Mouse (Mus musculus) midbrain, embryonic 14.5 days (tissue): Measurements from ENCODE around the gene 1700001C19Rik. TPM values are rescaled to one million over a fixed set of nuclear protein-coding genes. Genes with fewer than 3 reads are reported as not detected.
"Not testable (repeated sequence)": the region's sequence is repeated elsewhere in the genome, so short reads cannot be mapped to it uniquely, and the experiment has no call there.

ENCODE experiments used
- ATAC-seq: fragments of 200-750 bp; cut with Nextera tagmentation; 2 replicates; pipeline ENCODE4 v1.8.0; 2017; ENCODE audit warnings: moderate number of reproducible peaks, moderate library complexity; ENCODE audit not compliant: low FRiP score, low TSS enrichment
- DNase-seq: peaks from one replicate; pipeline ENCODE4 v3.0.0-alpha.2; 2015
- H3K27ac ChIP-seq: fragments of 300-500 bp; sonication (generic); replicated peaks from 2 replicates; pipeline ENCODE4 v1.5.1; 2014; ENCODE audit warnings: mild to moderate bottlenecking, low read depth, low read length, moderate library complexity
- H3K27me3 ChIP-seq: fragments of 300-500 bp; sonication (generic); 2 replicates; pipeline ENCODE4 v1.6.1; 2014; ENCODE audit warnings: low read length, control low read depth, mixed read lengths; ENCODE audit not compliant: control insufficient read depth, insufficient read depth
- H3K36me3 ChIP-seq: fragments of 300-500 bp; sonication (generic); 2 replicates; pipeline ENCODE4 v1.6.1; 2014; ENCODE audit warnings: low read length, control low read depth; ENCODE audit not compliant: control insufficient read depth, insufficient read depth
- H3K4me1 ChIP-seq: fragments of 300-500 bp; sonication (generic); 2 replicates; pipeline ENCODE4 v1.6.1; 2014; ENCODE audit warnings: mild to moderate bottlenecking, antibody characterized with exemption, low read length, control low read depth; ENCODE audit not compliant: control insufficient read depth, insufficient read depth
- H3K4me2 ChIP-seq: fragments of 300-500 bp; sonication (generic); 2 replicates; pipeline ENCODE4 v1.6.1; 2014; ENCODE audit warnings: mild to moderate bottlenecking, low read length, moderate library complexity
- H3K4me3 ChIP-seq: fragments of 300-500 bp; sonication (generic); replicated peaks from 2 replicates; pipeline ENCODE4 v1.5.1; 2014; ENCODE audit warnings: low read depth, low read length
- H3K9ac ChIP-seq: fragments of 300-500 bp; sonication (generic); replicated peaks from 2 replicates; pipeline ENCODE4 v1.6.1; 2014; ENCODE audit warnings: mild to moderate bottlenecking, low read length, moderate library complexity
- H3K9me3 ChIP-seq: fragments of 300-500 bp; sonication (generic); 2 replicates; pipeline ENCODE4 v1.6.1; 2016; ENCODE audit warnings: low read length, control low read depth, mixed read lengths; ENCODE audit not compliant: control insufficient read depth
- WGBS: fragments of 180-500 bp; shearing (Covaris S2); extraction: QIAGEN DNeasy Blood & Tissue Kit; methylation state at CpG from one replicate; pipeline ENCODE4 v1.1.7; 2014; 5-methylcytosine and 5-hydroxymethylcytosine counted together
- polyA plus RNA-seq: library from polyadenylated mRNA; unstranded; fragments of >200 nt; fragmentation: Nextera tagmentation; extraction: Ambion mirVana; gene quantifications from 2 replicates; pipeline ENCODE4 v1.2.1, GENCODE M21; 2014

Gene 1700001C19Rik
- polyA plus RNA-seq, 1 experiment from 2014 or later = 0.76 TPM

GRCm38 (mm10) chr17:47430815-47431214 lies 6.4 kb downstream of the 1700001C19Rik start:
- Histone ChIP-seq H3K4me1 (no peaks in the 10 kb centered on the region), H3K27me3 (no peaks in the 10 kb centered on the region), H3K4me2 (no peak overlapping the region), H3K27ac (no peak overlapping the region), H3K9ac (no peak overlapping the region), H3K36me3 (no peaks in the 10 kb centered on the region), H3K4me3 (no peak overlapping the region), H3K9me3 (no peaks in the 10 kb centered on the region)
- no peak for ATAC-seq
- 72% methylated on average over 5 of the region's 5 CpGs for whole genome bisulfite sequencing
- peak; percentile 39 for DNase-seq

GRCm38 (mm10) chr17:47428831-47429304 lies 8.3 kb downstream of the 1700001C19Rik start:
- Histone ChIP-seq H3K36me3 (no peaks in the 10 kb centered on the region), H3K27me3 (no peaks in the 10 kb centered on the region), H3K27ac (no peak overlapping the region), H3K4me2 (peak overlapping the region; percentile 26), H3K9ac (no peak overlapping the region), H3K4me1 (no peaks in the 10 kb centered on the region), H3K4me3 (no peak overlapping the region), H3K9me3 (no peaks in the 10 kb centered on the region)
- ATAC-seq = no peak; the same call in 1 of the 2 replicates
- peak; percentile 82 for DNase-seq
- WGBS = 4% methylated on average over 8 of the region's 8 CpGs

- H3K4me2 ChIP-seq = no peak overlapping the region
- ATAC-seq (no peak), DNase-seq (no peak)
- no peaks in the 10 kb centered on the region for H3K36me3 ChIP-seq
- H3K9me3 ChIP-seq = no peaks in the 10 kb centered on the region
- WGBS = 74% methylated on average over 6 of the region's 6 CpGs
- H3K27ac ChIP-seq = no peak overlapping the region
- no peaks in the 10 kb centered on the region for H3K27me3 ChIP-seq
- no peak overlapping the region for H3K9ac ChIP-seq
- H3K4me1 ChIP-seq = no peaks in the 10 kb centered on the region
- H3K4me3 ChIP-seq = no peak overlapping the region
These were observed 9.9 kb downstream of the 1700001C19Rik start for GRCm38 (mm10) chr17:47427316-47427715.

- Histone ChIP-seq H3K27me3 (no peaks in the 10 kb centered on the region), H3K4me1 (no peaks in the 10 kb centered on the region), H3K9me3 (no peaks in the 10 kb centered on the region), H3K4me2 (no peak overlapping the region), H3K4me3 (no peak overlapping the region), H3K36me3 (no peaks in the 10 kb centered on the region), H3K27ac (no peak overlapping the region), H3K9ac (no peak overlapping the region)
- WGBS = 77% methylated on average over 6 of the region's 6 CpGs
- ATAC-seq (no peak), DNase-seq (no peak)
These were observed 13.0 kb downstream of the 1700001C19Rik start for GRCm38 (mm10) chr17:47424186-47424585.

- 85% methylated on average over 1 of the region's 1 CpGs for WGBS
- not testable (repeated sequence) for H3K9me3 ChIP-seq, H3K27me3 ChIP-seq, H3K4me1 ChIP-seq, H3K9ac ChIP-seq, H3K27ac ChIP-seq, ATAC-seq, H3K4me2 ChIP-seq, DNase-seq, H3K4me3 ChIP-seq, H3K36me3 ChIP-seq
These were observed 14.6 kb downstream of the 1700001C19Rik start for GRCm38 (mm10) chr17:47422616-47423015.

- no peak overlapping the region for H3K9ac ChIP-seq
- H3K4me3 ChIP-seq = no peak overlapping the region
- H3K27ac ChIP-seq = no peak overlapping the region
- WGBS = 87% methylated on average over 3 of the region's 3 CpGs
- no peak for DNase-seq
- no peaks in the 10 kb centered on the region for H3K4me1 ChIP-seq
- no peaks in the 10 kb centered on the region for H3K27me3 ChIP-seq
- ATAC-seq = no peak
- H3K36me3 ChIP-seq = no peaks in the 10 kb centered on the region
- H3K9me3 ChIP-seq = no peaks in the 10 kb centered on the region
- H3K4me2 ChIP-seq = no peak overlapping the region
These were observed 15.6 kb downstream of the 1700001C19Rik start for GRCm38 (mm10) chr17:47421566-47421965.

GRCm38 (mm10) chr17:47420195-47420594 lies 17.0 kb downstream of the 1700001C19Rik start:
- Histone ChIP-seq H3K4me2 (no peak overlapping the region), H3K36me3 (no peaks in the 10 kb centered on the region), H3K9ac (no peak overlapping the region), H3K4me3 (no peak overlapping the region), H3K4me1 (no peaks in the 10 kb centered on the region), H3K27me3 (no peaks in the 10 kb centered on the region), H3K27ac (no peak overlapping the region), H3K9me3 (no peaks in the 10 kb centered on the region)
- ATAC-seq (no peak), DNase-seq (no peak)
- 81% methylated on average over 2 of the region's 2 CpGs for WGBS

- Histone ChIP-seq H3K4me2 (peak overlapping the region; percentile 55), H3K4me3 (peak overlapping the region; percentile 32), H3K27me3 (peaks cover 29% of the 10 kb centered on the region)
- H3K9me3 ChIP-seq, H3K27ac ChIP-seq, H3K4me1 ChIP-seq, H3K36me3 ChIP-seq, H3K9ac ChIP-seq, ATAC-seq: not testable (repeated sequence)
- WGBS = 3% methylated on average over 74 of the region's 74 CpGs
- peak; percentile 45 for DNase-seq
These were observed 27.0 kb downstream of the 1700001C19Rik start for GRCm38 (mm10) chr17:47409897-47410861.

GRCm38 (mm10) chr17:47408558-47408898 lies 28.6 kb downstream of the 1700001C19Rik start:
- Histone ChIP-seq H3K9ac (no peak overlapping the region), H3K9me3 (no peaks in the 10 kb centered on the region), H3K27me3 (peaks cover 29% of the 10 kb centered on the region), H3K27ac (no peak overlapping the region), H3K4me2 (no peak overlapping the region), H3K4me1 (no peaks in the 10 kb centered on the region), H3K4me3 (no peak overlapping the region), H3K36me3 (no peaks in the 10 kb centered on the region)
- ATAC-seq = no peak
- WGBS = 21% methylated on average over 8 of the region's 8 CpGs
- peak; percentile 78 for DNase-seq
